Mouse (Mus musculus) ovary, postnatal 10 days (tissue): ENCODE data around the gene Zic1.

Experiments used
- DNase-seq: peaks from one replicate; pipeline ENCODE4 v3.0.0; 2022; ENCODE audit warnings: low spot score

Gene Zic1

DNA sequence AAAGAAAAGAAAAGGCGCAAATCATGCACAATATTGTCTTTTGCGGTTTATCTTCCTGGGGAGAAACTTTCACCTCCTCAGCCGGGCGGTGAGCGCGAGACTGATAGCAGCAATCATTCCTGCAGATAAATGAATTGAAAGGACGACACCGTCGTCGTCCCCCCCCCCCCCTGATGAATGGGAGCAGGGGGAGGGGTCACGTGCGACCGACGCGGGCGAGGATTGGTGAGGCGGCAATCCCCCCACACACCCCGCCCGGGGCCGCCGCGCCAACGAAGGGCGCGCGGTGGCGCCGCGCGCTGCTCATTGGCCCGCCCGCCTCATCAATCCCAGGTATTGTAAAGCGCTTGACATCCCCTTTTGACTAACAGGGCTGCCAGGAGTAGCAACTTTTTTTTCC lies at the start of gene Zic1:
Gene Zic1 (minus strand): TSS at position 147 of the 400 bp plus-strand sequence.
- no peak for DNase-seq

DNA sequence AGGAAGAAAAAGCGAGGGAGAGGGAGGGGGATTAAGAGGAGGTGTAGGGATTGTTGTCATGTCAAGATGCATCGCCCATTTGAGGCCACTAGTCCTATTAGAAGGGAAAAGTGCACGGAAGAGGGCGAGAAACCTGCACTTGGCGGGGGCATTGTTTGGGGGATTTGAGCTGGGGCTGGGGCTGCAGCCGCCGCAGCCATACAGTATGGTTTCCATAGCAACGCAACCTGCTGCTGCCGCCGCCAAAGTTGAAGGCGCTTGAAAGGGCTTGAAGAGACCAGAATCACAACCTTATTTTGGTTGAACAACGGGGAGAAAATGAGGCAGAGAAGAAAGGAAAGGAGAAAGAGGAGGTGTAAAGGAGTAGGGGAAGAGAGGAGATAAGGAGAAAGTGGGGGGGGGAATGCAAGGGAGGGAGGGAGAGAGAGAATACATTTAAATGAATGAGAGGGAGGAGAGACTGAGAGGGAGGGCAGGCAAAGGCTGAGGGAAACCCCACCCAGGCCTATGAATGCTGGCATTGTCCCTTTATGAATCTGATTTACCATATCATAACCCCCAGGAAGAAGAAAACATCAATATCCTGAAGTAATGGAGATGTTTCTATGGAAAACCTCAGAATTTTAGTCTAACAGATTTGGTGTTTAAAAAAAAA lies 48.5 kb upstream of the Zic1 start:
- no peak for DNase-seq

GRCm38 (mm10) chr9:91409771-91410170 lies 44.2 kb upstream of the Zic1 start:
- DNase-seq = no peak

DNA sequence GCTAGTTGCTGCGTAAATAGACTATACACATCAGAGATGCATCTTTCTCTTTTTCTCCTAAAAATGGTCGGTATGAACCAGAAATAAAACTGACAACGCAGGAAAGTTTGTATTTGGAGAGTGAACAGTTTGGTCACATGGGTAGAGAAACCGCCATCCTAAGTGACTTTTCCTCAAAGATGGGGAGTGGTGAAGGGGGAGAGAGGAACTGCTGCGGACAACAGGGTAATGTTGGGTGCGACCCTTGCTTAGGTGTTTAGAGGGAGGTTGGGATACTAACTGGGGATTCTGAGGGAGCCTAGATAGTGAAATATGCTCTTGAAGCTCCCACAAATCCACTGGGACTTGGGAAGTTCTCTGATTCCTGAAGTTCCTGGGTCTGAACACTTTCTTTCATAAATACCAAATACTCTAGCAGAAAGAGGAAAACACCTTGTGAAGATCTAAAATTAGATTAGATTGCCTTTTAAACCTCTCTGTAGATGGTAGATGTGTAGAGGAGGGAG lies 40.7 kb upstream of the Zic1 start:
- no peak for DNase-seq

- no peak for DNase-seq
Measured at GRCm38 (mm10) chr9:91405753-91406178, 40.2 kb upstream of the Zic1 start.

DNA sequence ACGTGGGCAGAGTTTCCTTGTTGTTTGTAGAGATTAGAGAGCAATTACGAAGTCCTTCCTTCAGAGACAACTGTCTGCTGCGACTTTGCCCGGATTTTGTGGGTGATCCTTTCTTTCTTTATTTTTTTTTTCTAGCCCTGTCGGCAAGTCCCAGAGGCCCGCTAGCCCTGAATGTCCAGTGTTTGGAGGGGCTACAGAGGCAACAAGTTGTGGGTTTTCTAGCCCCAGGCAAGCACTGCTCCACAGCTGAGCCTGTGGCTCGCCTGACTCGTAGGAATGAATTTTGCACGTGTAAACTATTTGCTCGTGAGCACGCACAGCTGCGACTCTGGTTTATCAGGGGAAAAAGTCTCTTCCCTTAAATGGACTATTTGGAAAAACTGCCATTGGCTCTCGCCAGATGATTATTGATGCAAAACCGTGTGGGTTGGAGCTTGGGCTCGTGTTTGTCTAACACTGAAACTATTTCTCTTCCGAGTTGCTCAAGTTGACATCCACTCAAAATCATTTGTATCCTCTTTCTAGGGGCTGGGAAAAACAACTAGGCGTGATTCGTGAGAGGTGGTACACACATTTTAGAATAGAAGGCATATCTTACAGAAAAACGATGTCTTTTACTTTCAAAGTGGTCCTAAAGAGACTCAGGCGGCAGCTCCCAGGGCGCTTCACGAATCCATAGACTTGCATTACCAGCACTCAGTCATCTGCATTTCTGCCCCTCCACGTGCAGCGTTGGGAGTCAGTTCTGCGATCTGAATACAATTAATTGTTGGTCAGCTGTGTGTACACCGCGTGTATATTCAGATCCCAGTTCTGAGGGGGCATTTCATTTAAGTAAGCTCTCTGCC lies 39.5 kb upstream of the Zic1 start:
- no peak for DNase-seq

DNA sequence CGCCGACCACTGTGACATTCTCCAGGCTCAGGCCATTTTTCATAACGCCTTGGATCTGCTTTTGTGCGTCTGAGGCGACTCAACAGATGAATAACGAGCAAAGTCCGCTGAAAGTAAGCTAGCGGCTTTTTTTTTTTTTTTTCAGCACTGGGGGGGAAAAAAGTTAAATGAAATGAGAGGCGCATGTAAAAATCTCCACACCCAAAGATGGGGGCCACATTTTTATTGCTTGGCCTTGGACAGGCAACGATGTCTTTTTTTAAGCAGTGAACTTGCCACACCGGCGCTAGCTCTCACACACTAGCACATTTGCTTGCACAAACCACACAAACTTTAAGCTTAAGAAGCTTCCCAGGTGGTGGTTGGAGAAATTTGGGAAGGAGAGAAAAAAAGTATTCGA lies 38.6 kb upstream of the Zic1 start:
- no peak for DNase-seq

- DNase-seq = no peak
Measured at GRCm38 (mm10) chr9:91401471-91401870, 35.9 kb upstream of the Zic1 start.

GRCm38 (mm10) chr9:91400482-91401093 lies 35.0 kb upstream of the Zic1 start:
- no peak for DNase-seq

GRCm38 (mm10) chr9:91399976-91400375 lies 34.4 kb upstream of the Zic1 start:
- no peak for DNase-seq

GRCm38 (mm10) chr9:91395066-91395772 lies 29.6 kb upstream of the Zic1 start:
- DNase-seq = no peak

- DNase-seq = no peak
Measured at GRCm38 (mm10) chr9:91394211-91394646, 28.6 kb upstream of the Zic1 start.

GRCm38 (mm10) chr9:91393376-91394068 lies 27.9 kb upstream of the Zic1 start:
- DNase-seq = no peak

DNA sequence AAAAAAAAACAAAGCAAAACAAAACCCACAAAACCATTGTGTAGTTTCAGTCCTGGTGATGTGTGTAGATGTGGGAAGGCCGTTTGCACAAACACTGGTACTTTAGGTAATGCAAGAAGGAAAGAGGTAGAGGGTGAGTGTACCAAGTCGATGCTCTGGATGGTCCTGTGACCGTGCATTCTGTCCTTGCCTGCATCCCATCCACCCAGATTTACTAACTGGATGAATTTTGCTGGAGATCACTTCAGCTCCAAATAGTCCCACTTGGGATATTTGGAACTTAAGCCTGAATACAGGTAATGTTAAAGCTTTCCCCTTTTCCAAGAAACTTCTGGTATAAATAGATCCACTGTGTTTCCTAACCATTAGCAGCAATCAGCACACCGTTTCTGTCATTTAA lies 22.6 kb upstream of the Zic1 start:
- DNase-seq = no peak

- no peak for DNase-seq
Measured at GRCm38 (mm10) chr9:91387740-91388080, 22.1 kb upstream of the Zic1 start.

DNA sequence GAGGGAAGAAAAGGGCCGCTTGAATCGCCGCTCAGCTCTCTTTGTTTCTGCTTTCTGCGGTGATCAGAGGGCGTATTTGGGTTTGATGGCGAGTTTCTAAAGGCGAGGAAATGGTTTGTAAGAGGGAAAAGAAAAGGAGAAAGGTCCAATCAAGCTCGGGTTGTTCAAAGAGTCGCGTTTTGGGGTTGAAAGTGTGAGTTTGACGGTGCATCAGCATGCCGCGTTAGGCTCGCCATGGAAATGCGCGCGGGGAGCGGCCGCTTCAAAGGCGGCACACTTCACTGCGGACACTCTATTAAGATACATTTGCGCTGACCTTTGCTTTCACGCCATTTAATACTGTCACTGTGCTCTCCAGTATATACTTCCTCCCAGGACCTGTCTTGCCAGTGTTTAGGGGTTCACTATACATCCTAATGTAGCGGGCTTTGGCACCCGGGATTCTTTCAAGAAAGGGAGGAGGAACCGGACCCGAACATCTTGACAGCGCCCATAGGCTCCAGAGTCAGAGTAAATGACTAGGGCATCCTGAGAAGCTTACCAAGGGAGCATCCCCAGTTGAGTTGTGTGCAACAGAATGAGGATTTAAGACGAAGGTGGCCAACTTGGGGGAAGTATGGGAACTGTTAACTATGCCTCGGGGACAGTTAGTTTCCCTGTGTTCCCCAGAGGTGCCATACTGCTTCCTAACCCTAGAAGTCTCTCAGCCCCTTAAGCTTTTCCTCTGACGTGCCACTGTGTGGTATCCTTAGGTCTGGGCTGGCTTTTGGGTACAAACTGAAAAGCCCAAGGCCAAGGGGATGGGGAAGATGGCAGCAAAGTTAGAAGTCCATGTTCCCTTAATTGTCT lies 21.5 kb upstream of the Zic1 start:
- DNase-seq = no peak

DNA sequence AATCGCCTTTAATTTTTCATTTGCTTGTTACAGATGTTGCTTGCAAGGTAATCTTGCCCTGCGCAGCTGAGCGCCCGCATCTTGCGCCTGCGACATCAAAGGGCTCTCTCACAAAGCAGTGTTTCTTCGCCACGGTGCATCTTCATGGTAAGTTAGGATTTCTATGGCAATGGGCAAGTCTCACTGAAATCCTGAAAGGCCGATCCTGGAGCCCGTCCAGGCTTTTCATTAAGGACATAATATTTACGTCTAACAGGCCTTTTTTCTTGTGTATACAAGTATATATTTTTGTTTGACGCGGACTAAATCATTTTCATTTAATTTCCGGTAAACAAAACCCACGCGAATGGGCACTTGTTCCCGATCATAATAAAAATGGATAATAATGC lies 20.9 kb upstream of the Zic1 start:
- no peak for DNase-seq

DNA sequence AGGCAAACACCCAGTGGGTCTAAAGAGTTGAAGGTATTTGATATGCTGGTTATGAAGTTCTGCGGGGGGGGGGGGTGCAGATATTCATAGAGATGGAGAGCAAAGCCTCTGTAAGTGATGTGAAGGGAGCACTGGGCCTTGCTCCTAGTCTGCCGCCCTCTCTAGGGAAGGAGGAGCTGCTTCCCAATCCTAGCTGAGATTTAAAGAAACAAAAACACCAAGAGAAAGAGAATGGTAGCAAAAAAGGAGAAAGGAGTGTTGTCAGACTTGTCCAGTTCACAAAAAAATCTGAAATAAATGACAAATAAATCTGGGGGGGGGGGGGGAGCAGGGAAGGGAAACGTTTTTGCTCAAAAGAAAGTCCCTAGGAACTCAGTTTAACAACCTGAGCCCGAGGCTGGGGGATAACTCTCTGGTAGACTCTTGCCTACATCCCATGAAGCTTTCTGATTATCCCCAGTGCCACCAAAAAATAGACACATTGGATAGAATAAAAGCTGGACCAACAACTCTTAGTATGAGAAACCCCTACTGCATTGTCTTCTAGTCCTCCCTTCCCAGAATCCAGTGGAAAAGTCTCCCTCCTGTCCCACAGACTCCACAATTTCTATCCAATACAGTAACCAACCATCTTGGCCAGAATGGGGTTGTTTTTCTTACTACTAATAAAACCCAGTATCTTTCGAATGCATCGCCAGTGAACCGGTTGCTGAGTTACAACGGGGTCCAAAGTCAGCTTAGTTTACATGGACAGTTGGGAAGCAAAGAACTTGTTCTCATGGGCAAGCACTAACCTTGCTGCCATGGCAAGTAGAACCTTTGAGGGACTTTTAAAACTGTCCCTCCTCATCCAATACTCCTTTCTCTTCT lies 20.2 kb upstream of the Zic1 start:
- no peak for DNase-seq

- no peak for DNase-seq
Measured at GRCm38 (mm10) chr9:91384693-91385560, 19.3 kb upstream of the Zic1 start.
